Mouse (Mus musculus) layer of hippocampus, adult 9-10 months (tissue): ENCODE measurements around the gene Dnaja4.

ENCODE experiments used
- DNase-seq: peaks from one replicate; pipeline ENCODE4 v3.0.0; 2022; ENCODE audit warnings: low spot score

The Dnaja4 gene

GRCm38 (mm10) chr9:54699345-54700173 is 886 bp downstream of the Dnaja4 start:
- no peak for DNase-seq

GRCm38 (mm10) chr9:54700174-54700475 is 1.5 kb downstream of the Dnaja4 start:
- no peak for DNase-seq

GRCm38 (mm10) chr9:54700746-54701145 is 2.1 kb downstream of the Dnaja4 start:
- no peak for DNase-seq

- no peak for DNase-seq
Measured at GRCm38 (mm10) chr9:54702581-54702980, 3.9 kb downstream of the Dnaja4 start.

GRCm38 (mm10) chr9:54704361-54704760 is 5.7 kb downstream of the Dnaja4 start:
- no peak for DNase-seq

GRCm38 (mm10) chr9:54705561-54705960 is 6.9 kb downstream of the Dnaja4 start:
- no peak for DNase-seq

- no peak for DNase-seq
Measured at GRCm38 (mm10) chr9:54707288-54707999, 8.8 kb downstream of the Dnaja4 start.

GRCm38 (mm10) chr9:54708085-54708484 is 9.4 kb downstream of the Dnaja4 start:
- no peak for DNase-seq

- DNase-seq, result no peak
Measured at GRCm38 (mm10) chr9:54715776-54716175, 17.1 kb downstream of the Dnaja4 start.

GRCm38 (mm10) chr9:54717527-54717926 is 18.9 kb downstream of the Dnaja4 start:
- DNase-seq, result no peak

GRCm38 (mm10) chr9:54722156-54722555 is 23.5 kb downstream of the Dnaja4 start:
- DNase-seq, result no peak

GRCm38 (mm10) chr9:54722596-54722995 is 23.9 kb downstream of the Dnaja4 start:
- DNase-seq, result no peak

- DNase-seq, result no peak
Measured at GRCm38 (mm10) chr9:54726315-54726714, 27.6 kb downstream of the Dnaja4 start.

- DNase-seq, result no peak
Measured at GRCm38 (mm10) chr9:54732122-54732521, 33.4 kb downstream of the Dnaja4 start.

GRCm38 (mm10) chr9:54733921-54734638 is 35.4 kb downstream of the Dnaja4 start, which contains the start of gene Wdr61:
Gene Wdr61 (minus strand): TSS chr9:54734519.
- DNase-seq, result peak; percentile 94

GRCm38 (mm10) chr9:54734639-54735252 is 36.1 kb downstream of the Dnaja4 start:
- no peak for DNase-seq

GRCm38 (mm10) chr9:54736284-54736701 is 37.6 kb downstream of the Dnaja4 start:
- DNase-seq, result no peak

- DNase-seq, result no peak
Measured at GRCm38 (mm10) chr9:54738376-54738775, 39.7 kb downstream of the Dnaja4 start.

GRCm38 (mm10) chr9:54743891-54744290 is 45.2 kb downstream of the Dnaja4 start:
- DNase-seq, result no peak

GRCm38 (mm10) chr9:54745740-54746370 is 47.2 kb downstream of the Dnaja4 start:
- DNase-seq, result no peak

GRCm38 (mm10) chr9:54750215-54750981 is 51.7 kb downstream of the Dnaja4 start:
- DNase-seq, result no peak
